Mouse (Mus musculus): ENCODE data around the gene Gm17720. TPM values are rescaled to one million over a fixed set of nuclear protein-coding genes. Genes with fewer than 3 reads are reported as not detected.

The Gm17720 gene
- polyA plus RNA-seq, 1 experiment from 2014 or later = not detected

DNA sequence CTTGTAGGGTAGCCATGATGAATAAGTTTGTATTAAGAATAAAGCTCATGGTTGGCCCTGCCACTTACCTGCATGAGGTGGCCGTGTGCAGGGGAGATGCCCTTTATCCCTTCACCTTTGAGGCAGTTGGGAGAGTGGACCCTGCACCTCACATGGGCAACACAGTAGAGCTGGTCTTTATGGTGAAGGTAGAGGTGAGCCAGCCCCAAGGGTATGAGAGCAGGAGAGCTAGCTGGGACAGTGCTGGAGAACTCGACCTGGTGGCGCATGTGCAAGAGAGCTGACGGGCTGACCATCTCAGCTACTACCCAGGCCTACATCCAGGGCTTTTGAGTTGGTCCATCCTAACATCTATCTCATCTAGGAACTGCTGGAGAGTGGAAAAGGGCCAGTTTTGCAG is 36.9 kb downstream of the Gm17720 start:
- Histone ChIP-seq H3K4me2 (ENCODE audit: low read depth, low read length) (no peak overlapping the region), H3K4me1 (ENCODE audit: control insufficient read depth, insufficient read depth, low read length) (no peaks in the 10 kb centered on the region), H3K9ac (replicated peaks; ENCODE audit: low read length) (no peak overlapping the region), H3K9me3 (replicated peaks; ENCODE audit: control insufficient read depth, low read length) (no peaks in the 10 kb centered on the region), H3K27me3 (ENCODE audit: control insufficient read depth, insufficient read depth, low read length) (no peaks in the 10 kb centered on the region), H3K36me3 (replicated peaks; ENCODE audit: control insufficient read depth, insufficient read depth, low read depth, low read length) (no peaks in the 10 kb centered on the region), H3K4me3 (ENCODE audit: low read depth, low read length) (no peak overlapping the region), H3K27ac (replicated peaks; ENCODE audit: low read depth, low read length) (no peak overlapping the region)
- ATAC-seq (replicated peaks; ENCODE audit: insufficient number of reproducible peaks, low FRiP score, low TSS enrichment, low read depth) (no peak), DNase-seq (ENCODE audit: low spot score) (no peak)
- WGBS = 85% methylated on average over 4 of the region's 4 CpGs

GRCm38 (mm10) chr8:110064606-110065365 is 37.8 kb downstream of the Gm17720 start:
- 89% methylated on average over 18 of the region's 18 CpGs for WGBS
- Histone ChIP-seq H3K9ac (replicated peaks; ENCODE audit: low read length) (no peak overlapping the region), H3K4me2 (ENCODE audit: low read depth, low read length) (no peak overlapping the region)

GRCm38 (mm10) chr8:110064161-110064560 is 38.4 kb downstream of the Gm17720 start:
- no peak overlapping the region for H3K4me2 ChIP-seq (ENCODE audit: low read depth, low read length)
- H3K27ac ChIP-seq (replicated peaks; ENCODE audit: low read depth, low read length) = no peak overlapping the region
- DNase-seq (ENCODE audit: low spot score) (no peak), ATAC-seq (replicated peaks; ENCODE audit: insufficient number of reproducible peaks, low FRiP score, low TSS enrichment, low read depth) (no peak)
- no peak overlapping the region for H3K9ac ChIP-seq (replicated peaks; ENCODE audit: low read length)
- H3K36me3 ChIP-seq (replicated peaks; ENCODE audit: control insufficient read depth, insufficient read depth, low read depth, low read length) = no peaks in the 10 kb centered on the region
- H3K4me3 ChIP-seq (ENCODE audit: low read depth, low read length) = no peak overlapping the region
- no peaks in the 10 kb centered on the region for H3K27me3 ChIP-seq (ENCODE audit: control insufficient read depth, insufficient read depth, low read length)
- H3K9me3 ChIP-seq (replicated peaks; ENCODE audit: control insufficient read depth, low read length) = no peaks in the 10 kb centered on the region
- H3K4me1 ChIP-seq (ENCODE audit: control insufficient read depth, insufficient read depth, low read length) = no peaks in the 10 kb centered on the region
- WGBS = 86% methylated on average over 9 of the region's 9 CpGs

More at GRCm38 (mm10) chr8:110064606-110065365, 37.8 kb downstream of the Gm17720 start:
- ATAC-seq (replicated peaks; ENCODE audit: insufficient number of reproducible peaks, low FRiP score, low TSS enrichment, low read depth) (no peak), DNase-seq (ENCODE audit: low spot score) (no peak)
- no peak overlapping the region for H3K27ac ChIP-seq (replicated peaks; ENCODE audit: low read depth, low read length)
- no peaks in the 10 kb centered on the region for H3K9me3 ChIP-seq (replicated peaks; ENCODE audit: control insufficient read depth, low read length)
- no peaks in the 10 kb centered on the region for H3K36me3 ChIP-seq (replicated peaks; ENCODE audit: control insufficient read depth, insufficient read depth, low read depth, low read length)
- no peaks in the 10 kb centered on the region for H3K27me3 ChIP-seq (ENCODE audit: control insufficient read depth, insufficient read depth, low read length)
- H3K4me3 ChIP-seq (ENCODE audit: low read depth, low read length) = no peak overlapping the region
- H3K4me1 ChIP-seq (ENCODE audit: control insufficient read depth, insufficient read depth, low read length) = no peaks in the 10 kb centered on the region

GRCm38 (mm10) chr8:110058207-110058606 is 44.3 kb downstream of the Gm17720 start:
- no peak for DNase-seq (ENCODE audit: low spot score)

DNA sequence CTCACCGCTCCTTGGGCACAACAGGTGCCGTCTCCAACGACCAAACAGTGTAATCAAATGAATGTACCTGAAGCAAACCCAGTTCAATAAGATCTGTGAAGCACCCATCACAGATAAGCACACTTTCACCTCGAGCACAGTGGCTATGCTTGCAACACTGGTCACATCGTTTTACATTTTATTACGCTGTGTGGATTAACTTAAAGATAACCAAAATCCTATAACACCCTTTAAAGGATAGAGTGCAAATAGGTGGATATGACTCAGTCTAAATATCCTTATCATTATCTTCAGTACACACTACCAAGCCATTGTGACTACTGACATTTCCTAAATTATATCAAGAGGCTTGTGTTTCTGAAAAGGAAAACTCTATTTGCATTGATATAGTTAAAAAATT is 51.3 kb downstream of the Gm17720 start:
- 86% methylated on average over 6 of the region's 6 CpGs for WGBS
- DNase-seq (ENCODE audit: low spot score) = no peak
- Histone ChIP-seq H3K9me3 (replicated peaks; ENCODE audit: control insufficient read depth, low read length) (no peaks in the 10 kb centered on the region), H3K4me1 (ENCODE audit: control insufficient read depth, insufficient read depth, low read length) (no peaks in the 10 kb centered on the region), H3K4me2 (ENCODE audit: low read depth, low read length) (no peak overlapping the region), H3K27me3 (ENCODE audit: control insufficient read depth, insufficient read depth, low read length) (no peaks in the 10 kb centered on the region), H3K36me3 (replicated peaks; ENCODE audit: control insufficient read depth, insufficient read depth, low read depth, low read length) (no peaks in the 10 kb centered on the region), H3K4me3 (ENCODE audit: low read depth, low read length) (no peak overlapping the region), H3K27ac (replicated peaks; ENCODE audit: low read depth, low read length) (no peak overlapping the region), H3K9ac (replicated peaks; ENCODE audit: low read length) (no peak overlapping the region)
- ATAC-seq (replicated peaks; ENCODE audit: insufficient number of reproducible peaks, low FRiP score, low TSS enrichment, low read depth) = no peak

More at GRCm38 (mm10) chr8:110058207-110058606, 44.3 kb downstream of the Gm17720 start:
- H3K4me3 ChIP-seq (ENCODE audit: low read depth, low read length) = no peak overlapping the region
- no peaks in the 10 kb centered on the region for H3K4me1 ChIP-seq (ENCODE audit: control insufficient read depth, insufficient read depth, low read length)
- H3K4me2 ChIP-seq (ENCODE audit: low read depth, low read length) = no peak overlapping the region
- H3K9ac ChIP-seq (replicated peaks; ENCODE audit: low read length) = no peak overlapping the region
- WGBS = 85% methylated on average over 8 of the region's 8 CpGs
- no peaks in the 10 kb centered on the region for H3K27me3 ChIP-seq (ENCODE audit: control insufficient read depth, insufficient read depth, low read length)
- no peak overlapping the region for H3K27ac ChIP-seq (replicated peaks; ENCODE audit: low read depth, low read length)
- no peak for ATAC-seq (replicated peaks; ENCODE audit: insufficient number of reproducible peaks, low FRiP score, low TSS enrichment, low read depth)
- no peaks in the 10 kb centered on the region for H3K9me3 ChIP-seq (replicated peaks; ENCODE audit: control insufficient read depth, low read length)
- no peaks in the 10 kb centered on the region for H3K36me3 ChIP-seq (replicated peaks; ENCODE audit: control insufficient read depth, insufficient read depth, low read depth, low read length)

GRCm38 (mm10) chr8:110040509-110040908 is 62.0 kb downstream of the Gm17720 start:
- DNase-seq (ENCODE audit: low spot score) (no peak), ATAC-seq (replicated peaks; ENCODE audit: insufficient number of reproducible peaks, low FRiP score, low TSS enrichment, low read depth) (no peak)
- no peaks in the 10 kb centered on the region for H3K36me3 ChIP-seq (replicated peaks; ENCODE audit: control insufficient read depth, insufficient read depth, low read depth, low read length)
- no peaks in the 10 kb centered on the region for H3K4me1 ChIP-seq (ENCODE audit: control insufficient read depth, insufficient read depth, low read length)
- H3K4me2 ChIP-seq (ENCODE audit: low read depth, low read length) = no peak overlapping the region
- H3K9me3 ChIP-seq (replicated peaks; ENCODE audit: control insufficient read depth, low read length) = no peaks in the 10 kb centered on the region
- H3K27ac ChIP-seq (replicated peaks; ENCODE audit: low read depth, low read length) = no peak overlapping the region
- 74% methylated on average over 4 of the region's 4 CpGs for WGBS
- no peaks in the 10 kb centered on the region for H3K27me3 ChIP-seq (ENCODE audit: control insufficient read depth, insufficient read depth, low read length)
- H3K9ac ChIP-seq (replicated peaks; ENCODE audit: low read length) = no peak overlapping the region
- no peak overlapping the region for H3K4me3 ChIP-seq (ENCODE audit: low read depth, low read length)

DNA sequence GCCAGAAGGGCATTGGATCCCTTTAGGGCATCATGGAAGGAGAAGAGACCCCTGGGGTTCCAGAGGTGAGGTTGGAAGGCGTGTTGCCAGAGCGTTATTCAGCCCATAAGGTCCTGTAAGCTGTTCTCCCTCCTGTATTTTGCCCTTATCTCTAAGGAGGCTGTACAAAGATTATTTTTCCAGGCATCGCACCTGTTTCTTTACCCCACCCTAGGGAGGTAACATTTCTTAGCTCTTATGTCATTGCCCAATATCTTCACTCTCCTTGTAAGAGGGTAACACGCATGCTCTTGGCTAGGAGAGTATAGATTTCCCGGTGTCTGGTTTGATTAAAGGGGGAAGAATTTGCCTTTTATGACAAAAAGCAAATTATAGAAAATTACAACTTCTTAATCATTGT is 62.9 kb downstream of the Gm17720 start, which contains the start of gene Chst4:
Gene Chst4 (minus strand): TSS at position 82 of the 400 bp plus-strand sequence.
- H3K4me2 ChIP-seq (ENCODE audit: low read depth, low read length) = no peak within 1 kb of the TSS
- no peaks in the 10 kb centered on the region for H3K4me1 ChIP-seq (ENCODE audit: control insufficient read depth, insufficient read depth, low read length)
- H3K9me3 ChIP-seq (replicated peaks; ENCODE audit: control insufficient read depth, low read length) = no peaks in the 10 kb centered on the region
- ATAC-seq (replicated peaks; ENCODE audit: insufficient number of reproducible peaks, low FRiP score, low TSS enrichment, low read depth) (no peak), DNase-seq (ENCODE audit: low spot score) (no peak)
- H3K9ac ChIP-seq (replicated peaks; ENCODE audit: low read length) = no peak within 1 kb of the TSS
- no peak within 1 kb of the TSS for H3K27ac ChIP-seq (replicated peaks; ENCODE audit: low read depth, low read length)
- H3K36me3 ChIP-seq (replicated peaks; ENCODE audit: control insufficient read depth, insufficient read depth, low read depth, low read length) = no peaks in the 10 kb centered on the region
- no peak within 1 kb of the TSS for H3K4me3 ChIP-seq (ENCODE audit: low read depth, low read length)
- H3K27me3 ChIP-seq (ENCODE audit: control insufficient read depth, insufficient read depth, low read length) = no peaks in the 10 kb centered on the region
- WGBS = 73% methylated on average over 5 of the region's 5 CpGs

DNA sequence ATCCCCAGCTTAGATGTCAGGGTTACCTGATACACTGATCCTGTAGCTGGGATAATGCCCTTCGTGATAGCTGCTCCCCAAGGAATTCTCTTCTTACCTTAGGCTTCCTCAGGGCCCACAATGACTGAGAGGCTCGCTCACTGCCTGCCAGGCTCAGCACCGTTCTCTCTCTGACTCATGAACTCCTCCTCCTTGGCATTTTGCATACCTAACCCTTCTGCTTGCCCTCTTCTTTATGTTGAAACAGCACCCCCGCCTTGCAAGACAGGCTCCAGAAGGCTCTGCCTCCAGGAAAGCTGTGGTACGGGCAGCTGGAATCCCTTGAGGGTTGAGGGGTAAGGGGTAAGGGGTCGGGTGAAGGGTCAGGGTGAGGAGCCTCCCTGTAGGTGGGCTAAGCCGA is 63.3 kb downstream of the Gm17720 start:
- no peak for DNase-seq (ENCODE audit: low spot score)
- Histone ChIP-seq H3K27ac (replicated peaks; ENCODE audit: low read depth, low read length) (no peak overlapping the region), H3K4me3 (ENCODE audit: low read depth, low read length) (no peak overlapping the region), H3K4me1 (ENCODE audit: control insufficient read depth, insufficient read depth, low read length) (no peaks in the 10 kb centered on the region), H3K36me3 (replicated peaks; ENCODE audit: control insufficient read depth, insufficient read depth, low read depth, low read length) (no peaks in the 10 kb centered on the region), H3K27me3 (ENCODE audit: control insufficient read depth, insufficient read depth, low read length) (no peaks in the 10 kb centered on the region), H3K4me2 (ENCODE audit: low read depth, low read length) (no peak overlapping the region), H3K9me3 (replicated peaks; ENCODE audit: control insufficient read depth, low read length) (no peaks in the 10 kb centered on the region), H3K9ac (replicated peaks; ENCODE audit: low read length) (no peak overlapping the region)
- 31% methylated on average over 7 of the region's 7 CpGs for WGBS
- no peak for ATAC-seq (replicated peaks; ENCODE audit: insufficient number of reproducible peaks, low FRiP score, low TSS enrichment, low read depth)

Data from embryonic facial prominence, embryonic 11.5 days (tissue).